Mouse (Mus musculus) naive thymus-derived CD4-positive, alpha-beta T cell, adult 5 months (primary cell): ENCODE measurements around the gene Yy2. TPM values are rescaled to one million over a fixed set of nuclear protein-coding genes. Genes with fewer than 3 reads are reported as not detected.

Experiments
- polyA plus RNA-seq: library from polyadenylated mRNA; unstranded; fragments of 100-300 nt; shearing (Covaris generic); gene quantifications from one replicate; pipeline ENCODE4 v1.2.1, GENCODE M21; 2017

The Yy2 gene
- polyA plus RNA-seq = 2.7 TPM

DNA sequence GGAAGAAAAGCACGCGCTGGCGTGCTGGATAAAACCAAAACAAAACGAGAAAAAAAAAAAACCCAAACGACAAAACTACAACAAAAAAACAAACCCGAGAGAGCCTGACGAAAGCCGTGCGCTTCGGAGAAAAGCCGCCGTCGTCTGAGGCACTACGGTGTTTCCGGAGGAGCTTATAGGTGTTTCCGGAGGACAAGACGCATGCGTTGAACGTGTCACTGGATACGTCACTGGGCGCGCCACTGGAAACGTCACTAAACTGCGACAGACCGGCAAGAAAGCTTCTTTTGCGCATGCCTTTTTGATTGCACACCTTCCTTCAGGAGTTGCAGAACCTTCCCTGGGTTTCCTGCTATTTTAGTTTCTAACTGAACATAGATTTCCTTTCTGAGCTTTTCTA, at the start of gene Yy2:
Gene Yy2, minus strand, starts transcription at position 146 of the 400 bp plus-strand sequence.

GRCm38 (mm10) chrX:157598186-157598996, 29.6 kb upstream of the Yy2 start, which contains the start of gene Mbtps2:
Gene Mbtps2, minus strand, starts transcription at chrX:157598715.

Other genes with a start within 250 kb of the Yy2 start
- gene Phex, start 153.7 kb downstream of the Yy2 start, polyA plus RNA-seq = not detected
- gene Sms, start 76.7 kb downstream of the Yy2 start, polyA plus RNA-seq = 60.2 TPM
- 14.1 TPM for gene Mbtps2, start 29.7 kb upstream of the Yy2 start, polyA plus RNA-seq
- not detected for gene Smpx, start 129.9 kb upstream of the Yy2 start, polyA plus RNA-seq
- not detected for gene Klhl34, start 249.4 kb upstream of the Yy2 start, polyA plus RNA-seq